Mouse (Mus musculus): ENCODE measurements at regions not wholly inside any gene's neighbourhood (a gene's known extent, or its start where the extent isn't known, plus 50 kb on each side); places are given as distances from the start of the nearest gene placed in this dataset.

GRCm38 (mm10) chr3:7079073-7079472 is 458.8 kb upstream of the 1700008P02Rik start:
- Histone ChIP-seq H3K27ac (ENCODE audit: low read length) (no peak overlapping the region), H3K36me3 (ENCODE audit: control insufficient read depth, insufficient read depth, low read length) (no peaks in the 10 kb centered on the region), H3K9me3 (ENCODE audit: control insufficient read depth, low read length) (no peaks in the 10 kb centered on the region), H3K4me3 (ENCODE audit: low read length) (no peak overlapping the region), H3K27me3 (ENCODE audit: control insufficient read depth, insufficient read depth, low read depth, low read length) (no peaks in the 10 kb centered on the region), H3K4me2 (ENCODE audit: low read depth, low read length) (no peak overlapping the region), H3K9ac (ENCODE audit: low read length) (no peak overlapping the region), H3K4me1 (replicated peaks; ENCODE audit: control insufficient read depth, insufficient read depth, low read length) (no peaks in the 10 kb centered on the region)
- 47% methylated on average over 1 of the region's 1 CpGs for WGBS
- no peak for ATAC-seq (ENCODE audit: low read depth)

DNA sequence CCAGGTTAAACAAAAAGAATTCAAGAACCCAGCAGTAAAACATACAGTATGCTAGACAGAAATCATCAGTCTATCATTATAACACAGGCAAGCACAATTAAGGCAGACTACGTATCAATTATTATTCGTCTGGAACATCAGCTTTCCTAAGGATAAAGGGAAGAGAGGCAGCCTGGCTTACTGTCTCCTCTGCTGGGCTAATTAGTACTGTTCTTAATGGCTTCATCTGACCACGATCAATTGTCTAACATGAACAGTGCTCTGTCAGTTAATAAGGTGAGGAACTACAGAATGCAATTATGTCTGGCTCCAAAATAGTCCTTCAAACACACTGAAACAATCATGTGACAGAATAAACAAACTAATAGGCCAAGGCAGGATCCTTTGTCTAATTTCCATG is 456.6 kb upstream of the 1700008P02Rik start:
- Histone ChIP-seq H3K27me3 (ENCODE audit: control insufficient read depth, insufficient read depth, low read depth, low read length) (no peaks in the 10 kb centered on the region), H3K36me3 (ENCODE audit: control insufficient read depth, insufficient read depth, low read length) (no peaks in the 10 kb centered on the region), H3K9me3 (ENCODE audit: control insufficient read depth, low read length) (no peaks in the 10 kb centered on the region), H3K4me3 (ENCODE audit: low read length) (no peak overlapping the region), H3K9ac (ENCODE audit: low read length) (no peak overlapping the region), H3K4me2 (ENCODE audit: low read depth, low read length) (no peak overlapping the region), H3K4me1 (replicated peaks; ENCODE audit: control insufficient read depth, insufficient read depth, low read length) (no peaks in the 10 kb centered on the region), H3K27ac (ENCODE audit: low read length) (no peak overlapping the region)
- WGBS, result 76% methylated on average over 3 of the region's 3 CpGs
- no peak for ATAC-seq (ENCODE audit: low read depth)

- ATAC-seq (ENCODE audit: low read depth), result no peak
- no peaks in the 10 kb centered on the region for H3K9me3 ChIP-seq (ENCODE audit: control insufficient read depth, low read length)
- H3K27ac ChIP-seq (ENCODE audit: low read length), result no peak overlapping the region
- no peaks in the 10 kb centered on the region for H3K4me1 ChIP-seq (replicated peaks; ENCODE audit: control insufficient read depth, insufficient read depth, low read length)
- H3K4me3 ChIP-seq (ENCODE audit: low read length), result no peak overlapping the region
- H3K4me2 ChIP-seq (ENCODE audit: low read depth, low read length), result no peak overlapping the region
- no peak overlapping the region for H3K9ac ChIP-seq (ENCODE audit: low read length)
- H3K36me3 ChIP-seq (ENCODE audit: control insufficient read depth, insufficient read depth, low read length), result no peaks in the 10 kb centered on the region
- 52% methylated on average over 2 of the region's 2 CpGs for WGBS
- H3K27me3 ChIP-seq (ENCODE audit: control insufficient read depth, insufficient read depth, low read depth, low read length), result no peaks in the 10 kb centered on the region
Measured at GRCm38 (mm10) chr3:7074488-7074887, 454.2 kb upstream of the 1700008P02Rik start.

- Histone ChIP-seq H3K4me3 (ENCODE audit: low read length) (no peak overlapping the region), H3K9ac (ENCODE audit: low read length) (no peak overlapping the region), H3K9me3 (ENCODE audit: control insufficient read depth, low read length) (no peaks in the 10 kb centered on the region; the same call in 1 of the 2 replicates), H3K27me3 (ENCODE audit: control insufficient read depth, insufficient read depth, low read depth, low read length) (no peaks in the 10 kb centered on the region), H3K4me2 (ENCODE audit: low read depth, low read length) (no peak overlapping the region), H3K36me3 (ENCODE audit: control insufficient read depth, insufficient read depth, low read length) (no peaks in the 10 kb centered on the region), H3K4me1 (replicated peaks; ENCODE audit: control insufficient read depth, insufficient read depth, low read length) (no peaks in the 10 kb centered on the region), H3K27ac (ENCODE audit: low read length) (no peak overlapping the region)
- 52% methylated on average over 2 of the region's 2 CpGs for WGBS
- no peak for ATAC-seq (ENCODE audit: low read depth)
Measured at GRCm38 (mm10) chr3:7041372-7042057, 421.3 kb upstream of the 1700008P02Rik start.

DNA sequence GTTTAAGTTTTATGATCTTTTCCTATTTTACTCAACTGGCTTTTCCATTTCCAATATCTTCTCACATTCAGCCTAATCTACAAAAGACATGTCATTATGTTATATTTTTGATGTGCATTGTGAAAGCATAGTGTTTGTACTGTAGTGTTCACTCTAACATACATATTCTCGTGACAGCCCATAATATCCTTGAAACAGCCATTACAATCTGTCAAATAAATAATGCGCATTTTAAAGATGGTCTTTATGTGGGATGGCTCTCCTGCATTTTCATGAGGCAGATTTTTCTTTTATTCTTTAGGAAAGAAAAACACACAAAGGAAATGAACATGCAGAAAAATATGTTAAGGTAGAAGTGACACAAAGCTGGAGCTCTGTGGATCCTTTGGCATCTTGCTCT is 415.6 kb upstream of the 1700008P02Rik start:
- WGBS, result 68% methylated on average over 2 of the region's 2 CpGs

DNA sequence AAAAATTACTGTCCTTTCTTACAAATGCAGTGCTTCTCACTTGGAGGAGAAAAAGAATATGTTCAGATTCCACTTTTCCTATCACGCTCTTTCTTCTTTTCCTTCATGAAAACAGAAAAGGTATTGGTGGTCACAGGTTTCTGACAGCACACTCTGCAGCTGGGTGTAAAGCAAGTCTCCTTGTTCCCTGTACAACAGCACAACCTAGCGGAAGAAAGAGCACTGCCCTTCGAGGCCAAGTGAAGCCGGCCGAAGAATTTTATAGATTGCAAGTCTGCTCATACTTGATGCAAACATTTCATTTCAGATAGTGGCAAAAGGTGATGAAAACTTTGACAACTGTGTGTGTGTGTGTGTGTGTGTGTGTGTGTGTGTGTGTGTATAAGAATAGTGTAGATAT is 407.6 kb upstream of the 1700008P02Rik start:
- ATAC-seq (ENCODE audit: low read depth), result no peak
- Histone ChIP-seq H3K27ac (ENCODE audit: low read length) (no peak overlapping the region), H3K36me3 (ENCODE audit: control insufficient read depth, insufficient read depth, low read length) (no peaks in the 10 kb centered on the region), H3K27me3 (ENCODE audit: control insufficient read depth, insufficient read depth, low read depth, low read length) (no peaks in the 10 kb centered on the region), H3K4me2 (ENCODE audit: low read depth, low read length) (no peak overlapping the region), H3K4me1 (replicated peaks; ENCODE audit: control insufficient read depth, insufficient read depth, low read length) (no peaks in the 10 kb centered on the region), H3K9me3 (ENCODE audit: control insufficient read depth, low read length) (no peaks in the 10 kb centered on the region), H3K9ac (ENCODE audit: low read length) (no peak overlapping the region), H3K4me3 (ENCODE audit: low read length) (no peak overlapping the region)
- 26% methylated on average over 5 of the region's 5 CpGs for WGBS

More for the DNA sequence above, 415.6 kb upstream of the 1700008P02Rik start:
- no peak overlapping the region for H3K4me2 ChIP-seq (ENCODE audit: low read depth, low read length)
- H3K9ac ChIP-seq (ENCODE audit: low read length), result no peak overlapping the region
- no peaks in the 10 kb centered on the region for H3K36me3 ChIP-seq (ENCODE audit: control insufficient read depth, insufficient read depth, low read length)
- no peaks in the 10 kb centered on the region; the same call in 1 of the 2 replicates for H3K9me3 ChIP-seq (ENCODE audit: control insufficient read depth, low read length)
- H3K4me1 ChIP-seq (replicated peaks; ENCODE audit: control insufficient read depth, insufficient read depth, low read length), result no peaks in the 10 kb centered on the region
- H3K4me3 ChIP-seq (ENCODE audit: low read length), result no peak overlapping the region
- H3K27ac ChIP-seq (ENCODE audit: low read length), result no peak overlapping the region
- no peaks in the 10 kb centered on the region for H3K27me3 ChIP-seq (ENCODE audit: control insufficient read depth, insufficient read depth, low read depth, low read length)
- no peak for ATAC-seq (ENCODE audit: low read depth)

- WGBS, result 59% methylated on average over 7 of the region's 7 CpGs
- no peaks in the 10 kb centered on the region for H3K27me3 ChIP-seq (ENCODE audit: control insufficient read depth, insufficient read depth, low read depth, low read length)
Measured at GRCm38 (mm10) chr3:7014345-7014973, 394.2 kb upstream of the 1700008P02Rik start.

GRCm38 (mm10) chr3:7013516-7013915 is 393.3 kb upstream of the 1700008P02Rik start:
- no peaks in the 10 kb centered on the region for H3K36me3 ChIP-seq (ENCODE audit: control insufficient read depth, insufficient read depth, low read length)
- H3K9ac ChIP-seq (ENCODE audit: low read length), result no peak overlapping the region
- no peaks in the 10 kb centered on the region for H3K9me3 ChIP-seq (ENCODE audit: control insufficient read depth, low read length)
- no peak overlapping the region for H3K4me3 ChIP-seq (ENCODE audit: low read length)
- H3K27ac ChIP-seq (ENCODE audit: low read length), result no peak overlapping the region
- no peaks in the 10 kb centered on the region for H3K27me3 ChIP-seq (ENCODE audit: control insufficient read depth, insufficient read depth, low read depth, low read length)
- no peaks in the 10 kb centered on the region for H3K4me1 ChIP-seq (replicated peaks; ENCODE audit: control insufficient read depth, insufficient read depth, low read length)
- ATAC-seq (ENCODE audit: low read depth), result no peak
- no peak overlapping the region for H3K4me2 ChIP-seq (ENCODE audit: low read depth, low read length)

More at GRCm38 (mm10) chr3:7014345-7014973, 394.2 kb upstream of the 1700008P02Rik start:
- ATAC-seq (ENCODE audit: low read depth), result no peak
- Histone ChIP-seq H3K36me3 (ENCODE audit: control insufficient read depth, insufficient read depth, low read length) (no peaks in the 10 kb centered on the region), H3K9me3 (ENCODE audit: control insufficient read depth, low read length) (no peaks in the 10 kb centered on the region), H3K9ac (ENCODE audit: low read length) (no peak overlapping the region), H3K4me3 (ENCODE audit: low read length) (no peak overlapping the region), H3K27ac (ENCODE audit: low read length) (no peak overlapping the region), H3K4me2 (ENCODE audit: low read depth, low read length) (no peak overlapping the region), H3K4me1 (replicated peaks; ENCODE audit: control insufficient read depth, insufficient read depth, low read length) (no peaks in the 10 kb centered on the region)

DNA sequence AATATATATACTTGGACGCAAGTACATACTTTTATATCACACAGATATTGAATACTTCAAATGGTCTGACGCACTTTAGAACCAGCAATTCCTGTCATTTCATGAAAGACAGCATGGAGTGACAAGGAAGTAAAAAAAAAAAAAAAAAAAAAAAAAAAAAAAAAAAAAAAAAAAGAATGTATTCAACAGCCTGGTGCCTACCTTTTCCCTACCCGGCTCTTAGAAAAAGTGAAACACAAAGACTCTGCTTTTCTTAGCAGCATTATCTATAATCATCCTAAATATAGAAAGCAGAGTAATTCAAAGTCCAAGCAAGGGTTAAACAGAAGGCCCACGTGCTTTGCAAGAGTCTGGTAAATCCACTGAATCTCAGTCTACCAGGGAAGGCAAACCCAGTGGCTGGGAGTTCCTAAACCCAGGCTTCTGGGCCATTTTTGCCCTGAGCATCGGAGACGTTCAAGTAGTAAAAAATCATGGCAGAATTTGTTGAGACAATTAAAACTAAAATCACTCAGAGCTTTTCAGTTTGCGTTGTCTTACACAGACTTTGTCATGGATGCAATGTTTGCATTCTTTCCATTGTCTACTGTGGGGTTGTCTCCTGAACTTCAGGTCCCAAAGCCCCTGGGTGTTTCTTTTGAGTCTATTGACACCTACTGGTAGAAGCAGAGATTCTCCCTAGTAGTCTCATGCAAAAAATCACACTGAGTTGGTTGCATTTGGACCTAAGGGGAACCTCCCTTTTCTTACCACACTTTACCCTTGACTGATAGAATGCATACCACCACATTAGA is 390.2 kb upstream of the 1700008P02Rik start:
- Histone ChIP-seq H3K4me2 (ENCODE audit: low read depth, low read length) (no peak overlapping the region), H3K4me3 (ENCODE audit: low read length) (no peak overlapping the region), H3K4me1 (replicated peaks; ENCODE audit: control insufficient read depth, insufficient read depth, low read length) (no peaks in the 10 kb centered on the region), H3K27ac (ENCODE audit: low read length) (no peak overlapping the region), H3K36me3 (ENCODE audit: control insufficient read depth, insufficient read depth, low read length) (no peaks in the 10 kb centered on the region), H3K27me3 (ENCODE audit: control insufficient read depth, insufficient read depth, low read depth, low read length) (no peaks in the 10 kb centered on the region), H3K9ac (ENCODE audit: low read length) (no peak overlapping the region), H3K9me3 (ENCODE audit: control insufficient read depth, low read length) (no peaks in the 10 kb centered on the region)
- no peak for ATAC-seq (ENCODE audit: low read depth)
- 61% methylated on average over 7 of the region's 7 CpGs for WGBS
